Comparison of ENCODE assay signal across 9 mouse cellular contexts in the genomic region with DNA sequence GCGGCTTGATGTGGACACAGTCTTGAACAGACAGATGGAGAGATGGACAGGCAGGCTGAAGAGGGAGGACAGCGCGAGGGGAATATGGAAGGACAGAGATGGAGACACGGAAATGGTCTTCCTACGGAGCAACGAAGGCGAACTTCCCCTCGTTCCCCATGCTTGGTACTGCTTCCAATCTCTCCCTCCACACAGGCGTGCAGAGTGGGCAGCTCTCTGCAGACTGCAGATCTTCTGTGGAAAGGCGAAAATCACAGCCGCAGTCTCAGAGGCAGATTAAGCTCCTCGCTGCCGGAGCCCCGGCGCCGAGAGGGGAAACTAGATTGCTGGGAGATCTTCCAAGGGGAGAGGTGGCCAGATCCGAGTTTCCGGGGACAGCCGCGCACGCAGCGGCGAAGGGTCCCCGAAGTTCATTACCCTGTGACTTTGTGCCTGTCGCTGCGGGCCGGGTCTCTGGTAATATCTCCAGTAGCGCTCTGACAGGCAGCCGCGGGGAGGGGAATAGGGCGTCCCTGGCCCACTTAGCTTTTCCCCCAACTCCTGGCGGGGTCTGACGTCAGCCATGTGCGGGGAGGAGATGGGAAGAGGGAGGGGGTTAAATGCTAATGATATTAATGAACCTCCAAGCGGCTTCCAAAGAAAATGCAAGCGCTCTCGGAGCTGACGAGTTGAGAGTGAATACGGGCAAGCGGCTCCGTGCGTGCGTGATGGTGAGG. TPM values are rescaled to one million over a fixed set of nuclear protein-coding genes. Genes with fewer than 3 reads are reported as not detected.
DNase-seq lines count a peak whose midpoint lies in the region; ATAC-seq and TF ChIP-seq lines count a peak whose summit lies in the region.
"Had no signal": no experiment of that assay in that cellular context is flagged by ENCODE, and none has a peak within 500 bp of the region (broad histone marks: within the 10 kb centered on the region; RNA-seq: fewer than 3 reads in every experiment).

Gene Nr2e1 (minus strand): TSS at position 476 of the 716 bp plus-strand sequence.
Gene Ostm1 (plus strand): TSS at position 666 of the 716 bp plus-strand sequence.

- WGBS in forebrain, embryonic 13.5 days = under 1% methylated on average over 43 of the region's 43 CpGs
- WGBS in kidney, postnatal 0 days = under 1% methylated on average over 43 of the region's 43 CpGs
- under 1% methylated on average over 43 of the region's 43 CpGs for WGBS in limb, embryonic 14.5 days
- 1% methylated on average over 43 of the region's 43 CpGs for WGBS in stomach, embryonic 15.5 days
- 4% methylated on average over 43 of the region's 43 CpGs for WGBS in thymus, adult 2 months

- H3K9me3 ChIP-seq in megakaryocyte, embryonic 14.5 days = peaks cover 9% of the 10 kb centered on the region
- H3K9me3 ChIP-seq in forebrain, embryonic 13.5 days (replicated peaks) = no peaks in the 10 kb centered on the region
- H3K9me3 ChIP-seq in kidney, postnatal 0 days (replicated peaks; ENCODE audit: low read length) = no peaks in the 10 kb centered on the region
- H3K9me3 ChIP-seq in limb, embryonic 14.5 days (ENCODE audit: control insufficient read depth, low read length) = no peaks in the 10 kb centered on the region
- no peaks in the 10 kb centered on the region for H3K9me3 ChIP-seq in stomach, embryonic 15.5 days
- H3K9me3 ChIP-seq: liver, embryonic 15.5 days had no signal

- H3K27me3 ChIP-seq in megakaryocyte, embryonic 14.5 days (replicated peaks) = peaks cover 98% of the 10 kb centered on the region
- peaks cover 7% of the 10 kb centered on the region for H3K27me3 ChIP-seq in forebrain, embryonic 13.5 days
- peaks cover 91% of the 10 kb centered on the region for H3K27me3 ChIP-seq in kidney, postnatal 0 days (ENCODE audit: insufficient read depth, low read length)
- H3K27me3 ChIP-seq in limb, embryonic 14.5 days (ENCODE audit: control insufficient read depth, insufficient read depth, low read length) = peaks cover 98% of the 10 kb centered on the region
- H3K27me3 ChIP-seq in stomach, embryonic 15.5 days (replicated peaks) = peaks cover 95% of the 10 kb centered on the region
- H3K27me3 ChIP-seq in thymus, adult 2 months (ENCODE audit: control insufficient read depth, insufficient read depth, low read length) = peaks cover 33% of the 10 kb centered on the region

- peak within 1 kb of the TSS; percentile 98 for H3K9ac ChIP-seq in forebrain, embryonic 13.5 days
- H3K9ac ChIP-seq in kidney, postnatal 0 days (ENCODE audit: low read depth, low read length) = no peak within 1 kb of the TSS
- H3K9ac ChIP-seq in limb, embryonic 14.5 days (ENCODE audit: low read depth, low read length, severe bottlenecking) = no peak within 1 kb of the TSS
- H3K9ac ChIP-seq in stomach, embryonic 15.5 days = no peak within 1 kb of the TSS
- H3K9ac ChIP-seq: liver, embryonic 15.5 days had no signal

- H3K4me2 ChIP-seq in forebrain, embryonic 13.5 days = peak within 1 kb of the TSS; percentile 89
- H3K4me2 ChIP-seq in kidney, postnatal 0 days (ENCODE audit: low read length) = peak within 1 kb of the TSS; percentile 37
- H3K4me2 ChIP-seq in limb, embryonic 14.5 days (replicated peaks; ENCODE audit: low read depth, low read length, severe bottlenecking) = peak within 1 kb of the TSS; percentile 37
- peak within 1 kb of the TSS; percentile 37 for H3K4me2 ChIP-seq in stomach, embryonic 15.5 days
- H3K4me2 ChIP-seq: liver, embryonic 15.5 days had no signal

- no peak for DNase-seq in kidney, postnatal 0 days (ENCODE audit: low spot score)
- no peak for DNase-seq in limb, embryonic 14.5 days (ENCODE audit: low spot score)
- DNase-seq in thymus, adult 2 months = no peak

- TF ChIP-seq POLR2A in limb, embryonic 14.5 days (IDR thresholded peaks at IDR 0.05; ENCODE audit: borderline replicate concordance, extremely low read depth, insufficient read depth, insufficient read length) = no peak
- TF ChIP-seq POLR2A in thymus, adult 2 months (IDR thresholded peaks at IDR 0.05; ENCODE audit: control insufficient read depth, extremely low read depth, insufficient read depth, low read length, poor library complexity) = no peak

- TF ChIP-seq CTCF in kidney, postnatal 0 days (IDR thresholded peaks at IDR 0.05; ENCODE audit: low read depth) = no peak
- no peak for TF ChIP-seq CTCF in thymus, adult 2 months (IDR thresholded peaks at IDR 0.05; ENCODE audit: borderline replicate concordance, control insufficient read depth, extremely low read depth, insufficient read depth, low read length, poor library complexity)

- H3K4me3 ChIP-seq in megakaryocyte, embryonic 14.5 days (replicated peaks) = peak within 1 kb of the TSS; percentile 64
- peak within 1 kb of the TSS; percentile 81 for H3K4me3 ChIP-seq in forebrain, embryonic 13.5 days
- H3K4me3 ChIP-seq in kidney, postnatal 0 days (replicated peaks; ENCODE audit: low read depth, low read length) = peak within 1 kb of the TSS; percentile 9; the same call in 1 of the 2 replicates
- H3K4me3 ChIP-seq in limb, embryonic 14.5 days (replicated peaks; ENCODE audit: low read length) = peak within 1 kb of the TSS; percentile 23
- peak within 1 kb of the TSS; percentile 12 for H3K4me3 ChIP-seq in stomach, embryonic 15.5 days (replicated peaks)
- H3K4me3 ChIP-seq in thymus, adult 2 months (ENCODE audit: control insufficient read depth, insufficient read depth, low read length) = no peak within 1 kb of the TSS
- H3K4me3 ChIP-seq: liver, embryonic 15.5 days had no signal

- H3K36me3 ChIP-seq in megakaryocyte, embryonic 14.5 days (replicated peaks; ENCODE audit: low read length) = no peaks in the 10 kb centered on the region
- H3K36me3 ChIP-seq in forebrain, embryonic 13.5 days (ENCODE audit: poor library complexity, severe bottlenecking) = no peaks in the 10 kb centered on the region; the same call in 1 of the 2 replicates
- H3K36me3 ChIP-seq in kidney, postnatal 0 days (ENCODE audit: insufficient read depth, low read length) = no peaks in the 10 kb centered on the region
- H3K36me3 ChIP-seq in limb, embryonic 14.5 days (ENCODE audit: control insufficient read depth, insufficient read depth, low read length) = no peaks in the 10 kb centered on the region
- H3K36me3 ChIP-seq in stomach, embryonic 15.5 days = no peaks in the 10 kb centered on the region
- H3K36me3 ChIP-seq in thymus, adult 2 months (ENCODE audit: control insufficient read depth, insufficient read depth, low read length) = no peaks in the 10 kb centered on the region
- H3K36me3 ChIP-seq: liver, embryonic 15.5 days had no signal

- no peak for ATAC-seq in megakaryocyte, adult 5-6 weeks (ENCODE audit: poor library complexity, severe bottlenecking)
- ATAC-seq in forebrain, embryonic 13.5 days = peak; percentile 81
- ATAC-seq in kidney, postnatal 0 days (replicated peaks; ENCODE audit: low FRiP score, low read depth) = no peak
- no peak for ATAC-seq in limb, embryonic 14.5 days (ENCODE audit: low FRiP score, low read depth)
- ATAC-seq in stomach, embryonic 15.5 days (ENCODE audit: insufficient read depth, low FRiP score, low read depth) = no peak

- peak within 1 kb of the TSS; percentile 96 for H3K27ac ChIP-seq in forebrain, embryonic 13.5 days
- H3K27ac ChIP-seq in kidney, postnatal 0 days = no peak within 1 kb of the TSS
- H3K27ac ChIP-seq in limb, embryonic 14.5 days (replicated peaks; ENCODE audit: low read depth, low read length) = no peak within 1 kb of the TSS
- no peak within 1 kb of the TSS for H3K27ac ChIP-seq in stomach, embryonic 15.5 days
- H3K27ac ChIP-seq in thymus, adult 2 months (ENCODE audit: control insufficient read depth, insufficient read depth, low read length) = no peak within 1 kb of the TSS
- H3K27ac ChIP-seq: liver, embryonic 15.5 days had no signal

- peaks cover 61% of the 10 kb centered on the region for H3K4me1 ChIP-seq in megakaryocyte, embryonic 14.5 days
- H3K4me1 ChIP-seq in forebrain, embryonic 13.5 days = peaks cover 83% of the 10 kb centered on the region
- H3K4me1 ChIP-seq in kidney, postnatal 0 days (replicated peaks; ENCODE audit: insufficient read depth, low read length) = peaks cover 10% of the 10 kb centered on the region; the same call in 1 of the 2 replicates
- peaks cover 5% of the 10 kb centered on the region; the same call in 1 of the 2 replicates for H3K4me1 ChIP-seq in limb, embryonic 14.5 days (ENCODE audit: control insufficient read depth, insufficient read depth, low read length)
- peaks cover 13% of the 10 kb centered on the region; the same call in 1 of the 2 replicates for H3K4me1 ChIP-seq in stomach, embryonic 15.5 days
- H3K4me1 ChIP-seq in thymus, adult 2 months (replicated peaks; ENCODE audit: control insufficient read depth, insufficient read depth, low read length) = no peaks in the 10 kb centered on the region

RNA-seq across cellular contexts. Expression of gene Nr2e1, which starts in this region (rescaled TPM):
- polyA plus RNA-seq in megakaryocyte, embryonic 14.5 days (2012; ENCODE audit: insufficient read depth, low replicate concordance) = not detected in 2 replicates
- total RNA-seq in megakaryocyte, adult 5-6 weeks (2015) = not detected in 2 replicates
- total RNA-seq in megakaryocyte, adult 5-6 weeks (2017) = not detected in 2 replicates
- polyA plus RNA-seq in forebrain, embryonic 13.5 days (2015; fragmentation: Nextera tagmentation; extraction: Ambion mirVana) = 71.0 and 77.0 TPM in 2 replicates
- not detected in 2 replicates for polyA plus RNA-seq in kidney, postnatal 0 days (2015; fragmentation: Nextera tagmentation; extraction: Ambion mirVana)
- 0.01 and 0.15 TPM in 2 replicates for polyA plus RNA-seq in limb, embryonic 14.5 days (2012; rRNA removed)
- polyA plus RNA-seq in limb, embryonic 14.5 days (2014; fragmentation: Nextera tagmentation; extraction: Ambion mirVana) = not detected in 2 replicates
- 0.14 TPM in 1 of 2 replicates, not detected in the other for polyA plus RNA-seq in stomach, embryonic 15.5 days (2015; fragmentation: Nextera tagmentation; extraction: Ambion mirVana)
- polyA plus RNA-seq in thymus, adult 2 months (2012; rRNA removed) = not detected in 2 replicates
- total RNA-seq: adrenal gland, postnatal 36 days had no signal
- polyA plus RNA-seq: liver, embryonic 15.5 days had no signal

RNA-seq across cellular contexts. Expression of gene Ostm1, which starts in this region (rescaled TPM):
- 7.5 and 13.0 TPM in 2 replicates for polyA plus RNA-seq in megakaryocyte, embryonic 14.5 days (2012; ENCODE audit: insufficient read depth, low replicate concordance)
- total RNA-seq in megakaryocyte, adult 5-6 weeks (2015) = 63.0 and 70.6 TPM in 2 replicates
- 80.5 and 83.1 TPM in 2 replicates for total RNA-seq in megakaryocyte, adult 5-6 weeks (2017)
- 57.1 and 63.2 TPM in 2 replicates for polyA plus RNA-seq in forebrain, embryonic 13.5 days (2015; fragmentation: Nextera tagmentation; extraction: Ambion mirVana)
- 26.6 and 27.9 TPM in 2 replicates for polyA plus RNA-seq in kidney, postnatal 0 days (2015; fragmentation: Nextera tagmentation; extraction: Ambion mirVana)
- 6.9 and 7.9 TPM in 2 replicates for polyA plus RNA-seq in limb, embryonic 14.5 days (2012; rRNA removed)
- polyA plus RNA-seq in limb, embryonic 14.5 days (2014; fragmentation: Nextera tagmentation; extraction: Ambion mirVana) = 12.0 and 12.1 TPM in 2 replicates
- polyA plus RNA-seq in stomach, embryonic 15.5 days (2015; fragmentation: Nextera tagmentation; extraction: Ambion mirVana) = 13.0 and 13.2 TPM in 2 replicates
- polyA plus RNA-seq in thymus, adult 2 months (2012; rRNA removed) = 63.0 and 69.4 TPM in 2 replicates

Comparison
In these comparisons a context has a peak if more than half of its experiments do, and no peak if none do; other contexts are left out.
1. RNA of gene Nr2e1 (polyA plus RNA-seq): 71.0 to 77.0 TPM in forebrain, embryonic 13.5 days; 0.01 to 0.15 TPM in limb, embryonic 14.5 days, 0.14 TPM in stomach, embryonic 15.5 days, not detected in kidney, postnatal 0 days, not detected in megakaryocyte, embryonic 14.5 days and not detected in thymus, adult 2 months; every median in the first group is over 10 times any median in the second.
2. H3K4me2 ChIP-seq: peak in every context shown above with its lines; median percentile 89 in forebrain, embryonic 13.5 days; 37 in kidney, postnatal 0 days; 37 in limb, embryonic 14.5 days; 37 in stomach, embryonic 15.5 days.